In genomic region chr6:66399091-66399755, GRCm38 (mm10) we compare ENCODE assay signal across 10 mouse cellular contexts.
DNase-seq lines count a peak whose midpoint lies in the region; ATAC-seq lines count a peak whose summit lies in the region.
"Had no signal": no experiment of that assay in that cellular context is flagged by ENCODE, and none has a peak within 500 bp of the region (broad histone marks: within the 10 kb centered on the region; RNA-seq: fewer than 3 reads in every experiment).

No protein-coding gene starts in this region.

- 12% methylated on average over 4 of the region's 4 CpGs for WGBS in hindbrain, embryonic 14.5 days
- WGBS in midbrain, embryonic 16.5 days = 17% methylated on average over 4 of the region's 4 CpGs

- H3K36me3 ChIP-seq in hindbrain, embryonic 14.5 days (replicated peaks; ENCODE audit: control insufficient read depth, insufficient read depth) = no peaks in the 10 kb centered on the region
- H3K36me3 ChIP-seq in midbrain, embryonic 16.5 days (ENCODE audit: control insufficient read depth, insufficient read depth, low read length) = no peaks in the 10 kb centered on the region
- H3K36me3 ChIP-seq: limb, embryonic 13.5 days had no signal

- DNase-seq in brain, embryonic 18.5 days (ENCODE audit: low read depth, low spot score) = peak; percentile 40
- peak; percentile 55 for DNase-seq in embryo, embryonic 9.5 days (ENCODE audit: extremely low spot score)
- DNase-seq in hindbrain, embryonic 14.5 days (ENCODE audit: low spot score) = no peak
- DNase-seq in ovary, postnatal 36 days (ENCODE audit: low spot score) = no peak
- no peak for DNase-seq in kidney, postnatal 10 days
- DNase-seq: kidney, adult 2 months had no signal

- ATAC-seq in hindbrain, embryonic 14.5 days (ENCODE audit: low FRiP score) = peak; percentile 91; the same call in 1 of the 2 replicates
- peak; percentile 71 for ATAC-seq in midbrain, embryonic 16.5 days
- ATAC-seq in erythroid progenitor cell, adult 5-6 weeks (replicated peaks; ENCODE audit: low FRiP score, poor library complexity, severe bottlenecking) = no peak

- H3K4me2 ChIP-seq in hindbrain, embryonic 14.5 days (replicated peaks) = no peak overlapping the region
- no peak overlapping the region for H3K4me2 ChIP-seq in midbrain, embryonic 16.5 days (ENCODE audit: low read length)
- H3K4me2 ChIP-seq: heart, embryonic 11.5 days; limb, embryonic 13.5 days had no signal

- no peaks in the 10 kb centered on the region for H3K27me3 ChIP-seq in hindbrain, embryonic 14.5 days (ENCODE audit: control insufficient read depth, insufficient read depth, low read length)
- H3K27me3 ChIP-seq in midbrain, embryonic 16.5 days (ENCODE audit: control insufficient read depth, insufficient read depth, low read depth, low read length) = no peaks in the 10 kb centered on the region
- H3K27me3 ChIP-seq: limb, embryonic 13.5 days had no signal

- H3K27ac ChIP-seq in hindbrain, embryonic 14.5 days = no peak overlapping the region
- no peak overlapping the region for H3K27ac ChIP-seq in midbrain, embryonic 16.5 days (ENCODE audit: low read length)
- H3K27ac ChIP-seq: limb, embryonic 13.5 days had no signal

- no peaks in the 10 kb centered on the region for H3K9me3 ChIP-seq in hindbrain, embryonic 14.5 days (ENCODE audit: control insufficient read depth, low read length)
- H3K9me3 ChIP-seq in midbrain, embryonic 16.5 days (replicated peaks; ENCODE audit: control insufficient read depth, low read length, poor library complexity, severe bottlenecking) = no peaks in the 10 kb centered on the region
- H3K9me3 ChIP-seq: limb, embryonic 13.5 days had no signal

- no peaks in the 10 kb centered on the region for H3K4me1 ChIP-seq in hindbrain, embryonic 14.5 days (replicated peaks; ENCODE audit: control insufficient read depth, insufficient read depth, low read length)
- H3K4me1 ChIP-seq in midbrain, embryonic 16.5 days (ENCODE audit: control insufficient read depth, insufficient read depth, low read length) = no peaks in the 10 kb centered on the region

- no peak overlapping the region for H3K4me3 ChIP-seq in hindbrain, embryonic 14.5 days (replicated peaks; ENCODE audit: low read length)
- H3K4me3 ChIP-seq in midbrain, embryonic 16.5 days (ENCODE audit: low read depth, low read length) = no peak overlapping the region
- H3K4me3 ChIP-seq: limb, embryonic 13.5 days had no signal

- no peak overlapping the region for H3K9ac ChIP-seq in hindbrain, embryonic 14.5 days
- H3K9ac ChIP-seq in midbrain, embryonic 16.5 days (ENCODE audit: low read depth, low read length) = no peak overlapping the region
- H3K9ac ChIP-seq: limb, embryonic 13.5 days had no signal

Comparison
In these comparisons a context has a peak if more than half of its experiments do, and no peak if none do; other contexts are left out.
1. DNase-seq: peak in brain, embryonic 18.5 days (single experiment) and embryo, embryonic 9.5 days (single experiment); none in hindbrain, embryonic 14.5 days (single experiment), ovary, postnatal 36 days (single experiment) and kidney, postnatal 10 days (single experiment).